Mouse (Mus musculus) limb, embryonic 12.5 days (tissue): ENCODE results near the gene Cnnm4. TPM values are rescaled to one million over a fixed set of nuclear protein-coding genes. Genes with fewer than 3 reads are reported as not detected.

ENCODE experiments used
- ATAC-seq: fragments of 200-750 bp; cut with Nextera tagmentation; 2 replicates; pipeline ENCODE4 v1.8.0; 2017; ENCODE audit warnings: low read depth, moderate TSS enrichment; ENCODE audit not compliant: insufficient number of reproducible peaks, insufficient read depth, low FRiP score, low TSS enrichment
- H3K27ac ChIP-seq: fragments of 300-500 bp; sonication (generic); 2 replicates; pipeline ENCODE4 v1.5.1; 2016; ENCODE audit warnings: mild to moderate bottlenecking, moderate library complexity
- H3K27me3 ChIP-seq: fragments of 300-500 bp; sonication (generic); 2 replicates; pipeline ENCODE4 v1.6.1; 2016; ENCODE audit warnings: mild to moderate bottlenecking, moderate library complexity
- H3K36me3 ChIP-seq: fragments of 300-500 bp; sonication (generic); 2 replicates; pipeline ENCODE4 v1.6.1; 2016; ENCODE audit warnings: mild to moderate bottlenecking, moderate library complexity
- H3K4me1 ChIP-seq: fragments of 300-500 bp; sonication (generic); replicated peaks from 2 replicates; pipeline ENCODE4 v1.6.1; 2016
- H3K4me2 ChIP-seq: fragments of 300-500 bp; sonication (generic); 2 replicates; pipeline ENCODE4 v1.6.1; 2016; ENCODE audit warnings: mild to moderate bottlenecking, moderate library complexity
- H3K4me3 ChIP-seq: fragments of 300-500 bp; sonication (generic); replicated peaks from 2 replicates; pipeline ENCODE4 v1.5.1; 2016; ENCODE audit warnings: mild to moderate bottlenecking
- H3K9ac ChIP-seq: fragments of 300-500 bp; sonication (generic); replicated peaks from 2 replicates; pipeline ENCODE4 v1.6.1; 2016; ENCODE audit warnings: mild to moderate bottlenecking, moderate library complexity
- H3K9me3 ChIP-seq: fragments of 300-500 bp; sonication (generic); 2 replicates; pipeline ENCODE4 v1.6.1; 2016; ENCODE audit warnings: mild to moderate bottlenecking, moderate library complexity
- WGBS: fragments of 180-500 bp; shearing (Covaris S2); methylation state at CpG from one replicate; pipeline ENCODE4 v1.1.7; 2016; 5-methylcytosine and 5-hydroxymethylcytosine counted together
- polyA plus RNA-seq: library from polyadenylated mRNA; unstranded; fragments of >200 nt; fragmentation: Nextera tagmentation; extraction: Ambion mirVana; gene quantifications from 2 replicates; pipeline ENCODE4 v1.2.1, GENCODE M21; 2016

Gene Cnnm4
- polyA plus RNA-seq, 1 experiment from 2014 or later, result 16.8 TPM

DNA sequence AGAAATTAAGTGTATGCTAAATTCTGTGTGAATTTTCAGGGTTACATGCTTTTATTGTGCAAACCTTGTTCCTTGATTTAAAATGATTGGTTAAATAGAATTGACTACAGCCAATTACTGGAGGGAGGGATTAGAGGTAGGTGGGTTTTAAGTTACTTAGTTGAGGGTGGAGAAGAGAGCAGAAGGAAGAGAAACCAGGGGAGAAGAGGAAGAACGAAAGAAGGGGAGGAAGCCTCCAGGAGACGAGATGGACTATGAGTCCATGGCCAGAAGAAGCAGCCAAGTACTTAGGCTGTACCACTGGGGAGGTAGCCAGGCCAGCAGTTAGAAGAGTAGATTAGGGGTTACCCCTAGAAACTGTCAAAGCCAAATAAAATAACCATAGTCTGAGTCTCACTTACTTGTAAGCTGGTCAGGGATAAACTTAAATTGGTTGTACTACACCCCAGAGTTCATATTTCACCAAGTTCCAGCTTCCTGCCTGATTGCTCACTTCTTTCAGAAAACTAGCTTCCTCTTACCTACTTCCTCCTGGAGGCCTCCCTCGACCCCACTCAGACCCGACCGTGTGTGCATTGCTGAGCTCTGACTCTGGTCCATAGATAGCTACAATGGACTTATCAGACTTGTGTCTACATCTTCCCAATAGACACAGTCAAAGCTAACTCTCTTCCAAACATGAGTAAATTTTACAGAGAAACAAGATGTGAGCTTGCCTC is 25.2 kb upstream of the Cnnm4 start:
- no peak overlapping the region; the same call in 1 of the 2 replicates for H3K27ac ChIP-seq
- 81% methylated on average over 5 of the region's 5 CpGs for WGBS
- H3K9ac ChIP-seq, result no peak overlapping the region
- H3K36me3 ChIP-seq, result peaks cover 20% of the 10 kb centered on the region
- no peak for ATAC-seq
- no peaks in the 10 kb centered on the region for H3K9me3 ChIP-seq
- no peak overlapping the region for H3K4me2 ChIP-seq
- H3K4me3 ChIP-seq, result no peak overlapping the region
- H3K4me1 ChIP-seq, result peaks cover 10% of the 10 kb centered on the region; the same call in 1 of the 2 replicates
- no peaks in the 10 kb centered on the region for H3K27me3 ChIP-seq

DNA sequence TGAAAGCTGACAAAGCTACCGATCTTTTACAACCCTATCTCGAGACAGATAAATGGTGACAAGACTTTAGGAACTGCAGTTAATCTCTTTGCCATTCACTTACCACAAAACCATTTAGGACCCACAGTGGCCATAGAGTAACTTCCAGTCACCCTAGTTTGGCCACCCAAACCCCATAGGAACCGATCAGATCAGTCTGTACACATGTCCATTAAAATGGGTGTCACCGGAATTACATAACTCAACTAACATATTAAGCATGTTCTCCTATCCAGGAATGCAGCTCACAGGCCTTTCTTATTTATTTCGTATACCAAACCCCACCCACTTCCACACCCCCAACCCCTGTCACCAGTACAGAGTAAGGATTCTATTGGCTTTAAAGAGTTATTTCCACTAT is 24.6 kb upstream of the Cnnm4 start:
- H3K9ac ChIP-seq, result no peak overlapping the region
- H3K27me3 ChIP-seq, result no peaks in the 10 kb centered on the region
- ATAC-seq, result no peak
- no peak overlapping the region for H3K4me3 ChIP-seq
- WGBS, result 87% methylated on average over 5 of the region's 5 CpGs
- no peak overlapping the region for H3K27ac ChIP-seq
- H3K9me3 ChIP-seq, result no peaks in the 10 kb centered on the region
- H3K4me2 ChIP-seq, result no peak overlapping the region
- peaks cover 14% of the 10 kb centered on the region for H3K36me3 ChIP-seq
- H3K4me1 ChIP-seq, result peaks cover 10% of the 10 kb centered on the region; the same call in 1 of the 2 replicates

DNA sequence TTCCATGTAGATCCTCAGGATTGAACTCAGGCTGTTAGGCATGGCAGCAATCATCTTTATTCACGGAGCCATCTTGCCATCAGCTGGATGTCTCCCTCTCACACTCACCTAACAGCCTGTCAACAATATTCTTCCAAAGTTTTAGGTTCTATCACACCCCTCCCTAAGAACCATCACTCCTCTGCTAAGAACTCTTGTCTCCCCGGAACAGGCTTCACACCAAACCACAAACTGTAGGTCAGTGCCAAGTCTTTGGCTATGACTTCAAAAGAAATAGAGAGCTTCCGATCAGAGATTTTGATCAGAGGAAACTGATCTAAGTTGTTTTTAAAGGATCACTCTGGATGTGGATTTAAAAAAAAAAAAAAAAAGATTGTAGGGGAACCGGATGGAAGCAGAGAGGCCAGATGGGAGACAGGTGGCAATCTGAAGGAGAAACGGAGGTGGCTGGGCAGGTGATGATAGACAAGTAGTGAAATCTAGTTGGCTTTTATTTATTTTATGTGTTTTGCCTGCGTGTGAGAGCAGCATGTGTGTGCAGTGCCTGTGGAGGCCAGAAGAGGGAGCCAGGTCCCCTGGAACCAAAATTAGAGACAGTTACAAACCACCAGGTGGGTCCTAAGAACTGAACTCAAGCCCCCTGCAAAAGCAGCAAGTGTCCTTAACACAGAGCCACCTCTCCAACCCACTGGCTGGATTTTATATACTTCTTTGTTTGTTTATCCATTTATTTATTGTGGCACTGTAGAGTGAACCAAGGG is 17.2 kb upstream of the Cnnm4 start:
- ATAC-seq, result no peak
- WGBS, result 80% methylated on average over 6 of the region's 6 CpGs

DNA sequence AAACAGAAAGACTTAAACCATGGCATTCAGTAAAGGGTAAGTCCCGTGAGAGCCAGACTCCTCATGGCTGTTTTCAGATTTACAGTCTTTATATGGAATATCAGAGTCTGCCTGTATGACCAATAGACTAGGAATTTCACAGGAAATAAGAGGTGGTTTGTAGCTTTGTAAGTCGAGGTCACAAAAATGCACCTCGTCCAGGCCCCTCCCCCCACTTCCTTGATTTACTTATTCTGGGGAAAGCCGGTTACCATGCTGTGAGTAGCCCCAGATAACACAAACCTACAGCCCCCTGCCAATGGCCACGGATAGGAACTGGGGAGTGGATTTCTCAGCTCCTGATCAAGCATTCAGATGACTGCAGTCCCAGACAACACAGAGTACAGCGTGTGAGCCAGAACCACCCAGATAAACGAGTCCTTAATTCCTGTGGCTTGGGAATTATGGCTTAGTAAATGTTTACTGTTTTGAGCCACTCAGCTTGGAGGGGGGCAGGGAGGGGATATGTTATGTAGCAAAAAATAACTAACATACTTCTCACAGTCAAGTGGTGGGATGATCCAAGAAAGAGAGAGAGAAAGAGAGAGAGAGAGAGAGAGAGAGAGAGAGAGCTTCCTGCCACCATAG is 13.9 kb upstream of the Cnnm4 start:
- Histone ChIP-seq H3K9ac (no peak overlapping the region; the same call in 1 of the 2 replicates), H3K27me3 (no peaks in the 10 kb centered on the region), H3K36me3 (no peaks in the 10 kb centered on the region), H3K4me2 (no peak overlapping the region), H3K4me1 (peaks cover 6% of the 10 kb centered on the region; the same call in 1 of the 2 replicates), H3K4me3 (no peak overlapping the region), H3K9me3 (no peaks in the 10 kb centered on the region), H3K27ac (0 out of 2 replicates have a peak overlapping the region, but pooled peaks have one; percentile 19)
- ATAC-seq, result no peak
- 29% methylated on average over 7 of the region's 7 CpGs for WGBS

More for the DNA sequence above, 17.2 kb upstream of the Cnnm4 start:
- Histone ChIP-seq H3K27me3 (no peaks in the 10 kb centered on the region), H3K4me1 (peaks cover 6% of the 10 kb centered on the region; the same call in 1 of the 2 replicates), H3K4me2 (no peak overlapping the region), H3K9ac (no peak overlapping the region), H3K4me3 (no peak overlapping the region), H3K9me3 (no peaks in the 10 kb centered on the region), H3K27ac (no peak overlapping the region), H3K36me3 (no peaks in the 10 kb centered on the region)

DNA sequence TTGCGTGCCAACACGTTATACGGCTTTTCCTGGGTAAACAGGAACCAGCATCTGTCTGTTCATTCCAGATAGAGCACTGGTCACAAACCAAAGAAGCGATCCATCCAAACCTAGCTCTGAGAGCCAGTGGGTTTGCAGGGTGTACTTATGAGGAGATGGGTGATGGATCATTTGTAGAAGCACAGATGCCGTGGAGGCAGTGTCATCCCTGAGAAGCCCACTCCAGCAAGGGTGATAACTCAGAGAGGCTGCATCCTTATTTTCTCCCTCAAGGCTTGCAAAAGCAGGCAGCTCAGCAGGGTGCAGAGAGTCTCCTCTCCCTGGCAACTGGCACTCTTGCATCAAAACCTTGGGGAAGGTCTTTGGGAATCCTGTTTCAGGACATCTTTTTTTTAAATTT is 13.3 kb upstream of the Cnnm4 start:
- no peaks in the 10 kb centered on the region for H3K36me3 ChIP-seq
- WGBS, result 83% methylated on average over 5 of the region's 5 CpGs

DNA sequence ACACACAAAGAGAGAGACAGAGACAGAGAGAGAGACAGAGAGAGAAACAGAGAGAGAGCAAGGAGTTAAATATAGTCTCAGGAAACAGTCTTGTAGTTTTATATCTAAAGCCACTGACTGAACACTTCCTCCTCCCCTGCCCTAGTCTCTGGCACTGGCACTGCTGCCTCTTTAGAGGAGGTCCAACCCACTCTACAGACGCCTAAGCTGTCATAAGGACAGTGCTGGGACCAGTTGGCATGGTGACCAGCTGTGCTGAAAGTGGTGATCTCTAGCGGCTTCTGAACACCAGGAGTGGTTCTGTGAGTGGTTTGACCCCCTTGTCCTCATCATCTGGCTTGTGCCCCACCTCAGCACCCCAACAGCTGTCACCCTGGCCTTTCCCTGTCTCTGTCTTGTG is 9.6 kb upstream of the Cnnm4 start:
- Histone ChIP-seq H3K4me2 (no peak overlapping the region), H3K4me1 (peaks cover 6% of the 10 kb centered on the region; the same call in 1 of the 2 replicates), H3K27me3 (no peaks in the 10 kb centered on the region), H3K9ac (no peak overlapping the region), H3K4me3 (no peak overlapping the region), H3K9me3 (no peaks in the 10 kb centered on the region), H3K36me3 (no peaks in the 10 kb centered on the region), H3K27ac (no peak overlapping the region)
- no peak for ATAC-seq
- WGBS, result 33% methylated on average over 2 of the region's 2 CpGs

More for the DNA sequence above, 13.3 kb upstream of the Cnnm4 start:
- H3K4me3 ChIP-seq, result no peak overlapping the region
- no peak overlapping the region for H3K9ac ChIP-seq
- H3K9me3 ChIP-seq, result no peaks in the 10 kb centered on the region
- ATAC-seq, result no peak
- H3K4me1 ChIP-seq, result peaks cover 6% of the 10 kb centered on the region; the same call in 1 of the 2 replicates
- no peaks in the 10 kb centered on the region for H3K27me3 ChIP-seq
- H3K27ac ChIP-seq, result no peak overlapping the region
- H3K4me2 ChIP-seq, result no peak overlapping the region

DNA sequence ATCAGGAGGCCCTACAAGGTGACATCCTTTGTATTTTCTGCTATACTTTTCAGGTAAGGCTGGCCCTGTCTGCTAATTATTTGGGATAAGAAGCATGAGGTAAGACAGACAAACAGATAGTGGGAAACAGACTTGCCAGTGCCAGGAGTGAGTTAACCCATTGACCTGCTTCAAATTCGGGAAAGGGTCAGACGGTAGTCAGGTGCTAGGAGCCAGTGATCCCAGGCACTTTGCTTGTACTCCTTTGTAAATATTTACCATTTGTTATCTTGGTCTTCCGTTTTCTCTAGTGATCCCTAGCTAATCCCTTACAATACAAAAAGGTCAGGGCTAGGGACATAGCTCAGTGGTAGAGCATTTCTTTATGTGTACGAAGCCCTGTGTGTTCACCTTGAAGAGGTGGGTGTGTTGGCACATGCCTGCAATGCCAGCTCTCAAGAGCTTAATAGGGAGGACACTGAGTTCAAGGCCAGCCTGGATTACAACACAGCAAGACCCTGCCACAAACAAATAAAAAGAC is 5.7 kb upstream of the Cnnm4 start:
- no peak overlapping the region for H3K4me3 ChIP-seq
- H3K36me3 ChIP-seq, result no peaks in the 10 kb centered on the region
- 64% methylated on average over 4 of the region's 4 CpGs for WGBS
- no peaks in the 10 kb centered on the region for H3K27me3 ChIP-seq
- no peak for ATAC-seq
- H3K27ac ChIP-seq, result no peak overlapping the region
- no peaks in the 10 kb centered on the region for H3K4me1 ChIP-seq
- H3K4me2 ChIP-seq, result no peak overlapping the region
- H3K9me3 ChIP-seq, result no peaks in the 10 kb centered on the region
- H3K9ac ChIP-seq, result no peak overlapping the region

DNA sequence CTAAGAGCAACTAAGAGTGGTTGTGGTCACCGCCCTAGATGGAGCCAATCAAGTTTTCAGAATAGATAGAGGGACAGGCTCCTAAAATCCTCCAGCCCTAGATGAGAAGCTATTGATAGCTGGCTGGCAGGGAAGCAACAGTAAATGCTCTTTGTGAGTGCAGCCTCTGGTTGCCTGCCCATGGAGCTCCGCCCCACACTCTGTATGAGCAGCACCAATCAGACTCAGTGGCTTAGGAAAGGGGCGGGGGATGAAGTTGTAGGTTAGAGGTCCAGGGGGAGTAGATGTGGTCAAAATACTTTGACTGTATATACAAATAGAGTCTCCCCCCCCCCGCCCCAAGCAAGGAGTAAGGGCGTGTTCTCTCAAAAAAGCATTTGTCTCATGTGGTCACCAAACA is 4.0 kb upstream of the Cnnm4 start:
- WGBS, result 51% methylated on average over 5 of the region's 5 CpGs
- no peak overlapping the region for H3K4me2 ChIP-seq
- H3K27me3 ChIP-seq, result no peaks in the 10 kb centered on the region
- no peak overlapping the region for H3K27ac ChIP-seq
- H3K36me3 ChIP-seq, result no peaks in the 10 kb centered on the region
- ATAC-seq, result no peak
- H3K9me3 ChIP-seq, result no peaks in the 10 kb centered on the region
- H3K9ac ChIP-seq, result no peak overlapping the region
- H3K4me1 ChIP-seq, result peaks cover 7% of the 10 kb centered on the region
- H3K4me3 ChIP-seq, result no peak overlapping the region

DNA sequence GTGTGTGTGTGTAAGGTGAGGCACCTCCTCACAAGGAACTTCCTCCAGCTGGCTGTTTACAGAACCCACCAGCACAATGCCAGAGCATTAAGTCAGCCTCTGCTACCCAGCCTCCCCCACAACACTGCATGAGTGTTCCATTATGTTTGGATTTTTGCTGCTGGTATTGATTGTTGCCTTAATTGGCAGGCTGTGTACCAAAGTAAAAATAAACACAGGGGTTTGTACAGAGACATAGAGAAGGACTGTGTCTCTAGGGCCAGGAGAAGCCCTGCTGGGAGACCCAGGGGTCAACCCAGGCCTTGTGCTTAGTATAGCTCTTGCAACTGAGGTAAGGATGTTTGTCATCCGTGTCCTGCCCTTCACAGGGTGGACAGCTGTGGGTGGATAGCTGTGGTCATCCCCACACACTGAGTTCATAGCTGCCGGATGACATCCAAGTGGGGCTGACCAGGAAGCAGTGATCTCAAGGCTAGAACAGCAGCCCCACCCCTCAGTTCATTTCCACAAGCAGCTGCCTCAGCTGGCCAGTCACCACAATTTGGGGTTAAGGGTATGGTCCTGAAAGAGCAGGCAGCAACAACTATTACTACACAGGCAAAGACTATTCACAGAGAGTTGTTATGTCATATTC is 1.5 kb upstream of the Cnnm4 start:
- ATAC-seq, result no peak
- peaks cover 32% of the 10 kb centered on the region for H3K4me1 ChIP-seq
- H3K9ac ChIP-seq, result no peak overlapping the region
- H3K9me3 ChIP-seq, result no peaks in the 10 kb centered on the region
- H3K27me3 ChIP-seq, result no peaks in the 10 kb centered on the region
- H3K27ac ChIP-seq, result no peak overlapping the region
- H3K4me3 ChIP-seq, result no peak overlapping the region
- H3K36me3 ChIP-seq, result no peaks in the 10 kb centered on the region
- 60% methylated on average over 2 of the region's 2 CpGs for WGBS
- H3K4me2 ChIP-seq, result no peak overlapping the region

DNA sequence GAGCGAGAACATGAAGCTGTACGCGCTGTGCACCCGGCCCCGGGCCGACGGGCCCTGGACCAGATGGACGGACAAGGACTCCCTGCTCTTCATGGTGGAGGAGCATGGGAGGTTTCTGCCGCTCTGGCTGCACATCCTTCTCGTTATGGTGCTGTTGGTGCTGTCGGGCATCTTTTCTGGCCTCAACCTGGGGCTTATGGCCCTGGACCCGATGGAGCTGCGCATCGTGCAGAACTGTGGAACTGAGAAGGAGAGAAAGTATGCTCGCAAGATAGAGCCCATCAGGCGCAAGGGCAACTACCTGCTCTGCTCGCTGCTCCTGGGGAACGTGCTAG is 653 bp downstream of the Cnnm4 start:
- no peaks in the 10 kb centered on the region for H3K36me3 ChIP-seq
- H3K9me3 ChIP-seq, result no peaks in the 10 kb centered on the region
- H3K9ac ChIP-seq, result peak overlapping the region; percentile 70
- H3K27ac ChIP-seq, result 0 out of 2 replicates have a peak overlapping the region, but pooled peaks have one; percentile 29
- ATAC-seq, result no peak
- H3K27me3 ChIP-seq, result no peaks in the 10 kb centered on the region
- H3K4me3 ChIP-seq, result peak overlapping the region; percentile 68
- WGBS, result 14% methylated on average over 18 of the region's 18 CpGs
- H3K4me2 ChIP-seq, result peak overlapping the region; percentile 69
- H3K4me1 ChIP-seq, result peaks cover 52% of the 10 kb centered on the region
